Mouse (Mus musculus) kidney, embryonic 14.5 days (tissue): ENCODE data around the gene Sufu. TPM values are rescaled to one million over a fixed set of nuclear protein-coding genes. Genes with fewer than 3 reads are reported as not detected.
A peak's percentile ranks its signal among the peaks of the same experiment; 100 is the strongest.

Experiments
- ATAC-seq: fragments of 200-750 bp; cut with Nextera tagmentation; 2 replicates; pipeline ENCODE4 v1.8.0; 2017; ENCODE audit warnings: moderate number of reproducible peaks, mild to moderate bottlenecking, moderate TSS enrichment, moderate library complexity; ENCODE audit not compliant: low FRiP score, low TSS enrichment
- H3K27ac ChIP-seq: fragments of 300-500 bp; sonication (generic); 2 replicates; pipeline ENCODE4 v1.5.1; 2014; ENCODE audit warnings: low read depth, mild to moderate bottlenecking, low read length, moderate library complexity, mixed read lengths
- H3K27me3 ChIP-seq: fragments of 300-500 bp; sonication (generic); 2 replicates; pipeline ENCODE4 v1.6.1; 2014; ENCODE audit warnings: mild to moderate bottlenecking, low read length; ENCODE audit not compliant: control insufficient read depth, insufficient read depth
- H3K36me3 ChIP-seq: fragments of 300-500 bp; sonication (generic); 2 replicates; pipeline ENCODE4 v1.6.1; 2014; ENCODE audit warnings: low read length, mixed read lengths; ENCODE audit not compliant: control insufficient read depth, insufficient read depth
- H3K4me1 ChIP-seq: fragments of 300-500 bp; sonication (generic); 2 replicates; pipeline ENCODE4 v1.6.1; 2014; ENCODE audit warnings: low read length, mixed read lengths; ENCODE audit not compliant: control insufficient read depth, insufficient read depth
- H3K4me2 ChIP-seq: fragments of 300-500 bp; sonication (generic); replicated peaks from 2 replicates; pipeline ENCODE4 v1.6.1; 2014; ENCODE audit warnings: low read depth, mild to moderate bottlenecking, low read length
- H3K4me3 ChIP-seq: fragments of 300-500 bp; sonication (generic); 2 replicates; pipeline ENCODE4 v1.5.1; 2014; ENCODE audit warnings: mild to moderate bottlenecking, low read length
- H3K9ac ChIP-seq: fragments of 300-500 bp; sonication (generic); 2 replicates; pipeline ENCODE4 v1.6.1; 2014; ENCODE audit warnings: low read depth, mild to moderate bottlenecking, low read length, moderate library complexity
- H3K9me3 ChIP-seq: fragments of 300-500 bp; sonication (generic); 2 replicates; pipeline ENCODE4 v1.6.1; 2016; ENCODE audit warnings: low read length; ENCODE audit not compliant: control insufficient read depth
- WGBS: fragments of 180-500 bp; shearing (Covaris S2); extraction: QIAGEN DNeasy Blood & Tissue Kit; methylation state at CpG from one replicate; pipeline ENCODE4 v1.1.7; 2014; 5-methylcytosine and 5-hydroxymethylcytosine counted together
- polyA plus RNA-seq: library from polyadenylated mRNA; unstranded; fragments of >200 nt; fragmentation: Nextera tagmentation; extraction: Ambion mirVana; gene quantifications from 2 replicates; pipeline ENCODE4 v1.2.1, GENCODE M21; 2014

The Sufu gene
- polyA plus RNA-seq, 1 experiment from 2014 or later: 48.8 TPM

DNA sequence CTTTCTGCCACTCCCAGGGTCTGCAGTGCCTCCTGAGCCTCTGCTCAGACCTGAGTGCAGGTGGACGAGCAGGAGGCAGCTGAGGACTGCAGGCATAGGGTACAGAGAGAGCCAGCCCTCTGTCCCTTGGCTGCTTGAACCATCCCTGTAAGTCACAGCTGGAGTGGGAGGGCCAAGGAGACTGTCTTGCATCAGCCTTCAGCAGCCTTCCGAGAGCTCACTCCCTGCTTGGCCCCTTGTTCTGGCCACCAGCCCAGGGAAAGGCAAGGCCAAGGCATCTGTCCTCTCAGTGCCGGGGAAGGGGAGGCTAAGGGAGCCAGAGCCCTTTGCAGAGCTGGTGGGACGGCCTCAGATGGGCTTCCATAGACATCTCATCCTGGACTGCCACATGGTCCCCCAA is 81.5 kb downstream of the Sufu start:
- no peak for ATAC-seq
- Histone ChIP-seq H3K4me1 (peaks cover 57% of the 10 kb centered on the region), H3K27me3 (no peaks in the 10 kb centered on the region), H3K36me3 (peaks cover 36% of the 10 kb centered on the region), H3K27ac (peak overlapping the region; percentile 77; the same call in 1 of the 2 replicates), H3K9ac (no peak overlapping the region), H3K4me3 (no peak overlapping the region), H3K9me3 (no peaks in the 10 kb centered on the region; the same call in 1 of the 2 replicates), H3K4me2 (no peak overlapping the region)
- 75% methylated on average over 4 of the region's 4 CpGs for WGBS

GRCm38 (mm10) chr19:46478826-46479225 is 82.1 kb downstream of the Sufu start:
- Histone ChIP-seq H3K9ac (no peak overlapping the region), H3K9me3 (no peaks in the 10 kb centered on the region; the same call in 1 of the 2 replicates), H3K4me2 (0 out of 2 replicates have a peak overlapping the region, but pooled peaks have one; percentile 1), H3K36me3 (peaks cover 32% of the 10 kb centered on the region), H3K27ac (peak overlapping the region; percentile 77), H3K4me3 (no peak overlapping the region), H3K27me3 (no peaks in the 10 kb centered on the region), H3K4me1 (peaks cover 61% of the 10 kb centered on the region)
- ATAC-seq: peak; percentile 67
- WGBS: 30% methylated on average over 5 of the region's 5 CpGs

- H3K9ac ChIP-seq: no peak overlapping the region
- no peaks in the 10 kb centered on the region for H3K27me3 ChIP-seq
- 0 out of 2 replicates have a peak overlapping the region, but pooled peaks have one; percentile 1 for H3K4me2 ChIP-seq
- 53% methylated on average over 21 of the region's 21 CpGs for WGBS
- H3K4me3 ChIP-seq: no peak overlapping the region
- no peaks in the 10 kb centered on the region; the same call in 1 of the 2 replicates for H3K9me3 ChIP-seq
- no peak; the same call in 1 of the 2 replicates for ATAC-seq
- peaks cover 68% of the 10 kb centered on the region for H3K4me1 ChIP-seq
- H3K27ac ChIP-seq: peak overlapping the region; percentile 77
- peaks cover 26% of the 10 kb centered on the region for H3K36me3 ChIP-seq
Observed at GRCm38 (mm10) chr19:46479306-46480075, 82.8 kb downstream of the Sufu start.

GRCm38 (mm10) chr19:46480624-46481345 is 84.1 kb downstream of the Sufu start:
- ATAC-seq: no peak
- 65% methylated on average over 10 of the region's 10 CpGs for WGBS
- no peak overlapping the region for H3K9ac ChIP-seq
- peaks cover 18% of the 10 kb centered on the region for H3K36me3 ChIP-seq
- no peaks in the 10 kb centered on the region; the same call in 1 of the 2 replicates for H3K9me3 ChIP-seq
- H3K27ac ChIP-seq: no peak overlapping the region; the same call in 1 of the 2 replicates
- H3K4me1 ChIP-seq: peaks cover 78% of the 10 kb centered on the region
- no peaks in the 10 kb centered on the region for H3K27me3 ChIP-seq
- H3K4me3 ChIP-seq: no peak overlapping the region
- H3K4me2 ChIP-seq: no peak overlapping the region

DNA sequence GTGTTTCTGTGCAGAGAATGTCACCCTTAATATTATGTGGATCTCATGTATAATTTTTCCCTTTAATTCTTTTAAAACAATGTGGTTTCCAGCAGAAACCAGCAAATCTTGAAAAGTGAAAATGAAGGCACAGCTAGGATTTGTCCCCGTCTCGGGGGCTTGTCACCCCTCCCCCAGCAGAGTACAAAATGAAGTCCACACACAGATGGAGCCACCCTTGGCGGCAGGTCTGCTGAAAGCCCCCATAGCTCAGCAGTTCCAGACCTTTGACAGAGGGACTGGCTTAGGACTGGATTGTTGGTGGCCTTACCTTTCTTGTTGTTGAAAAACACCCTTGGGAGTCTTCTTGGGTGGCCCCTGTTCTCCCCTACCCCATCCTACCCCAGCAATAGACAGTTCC is 84.7 kb downstream of the Sufu start:
- H3K27ac ChIP-seq: peak overlapping the region; percentile 37; the same call in 1 of the 2 replicates
- no peaks in the 10 kb centered on the region; the same call in 1 of the 2 replicates for H3K9me3 ChIP-seq
- H3K4me2 ChIP-seq: no peak overlapping the region
- ATAC-seq: no peak
- no peaks in the 10 kb centered on the region for H3K27me3 ChIP-seq
- H3K36me3 ChIP-seq: peaks cover 21% of the 10 kb centered on the region
- H3K4me1 ChIP-seq: peaks cover 78% of the 10 kb centered on the region
- 33% methylated on average over 3 of the region's 3 CpGs for WGBS
- no peak overlapping the region for H3K9ac ChIP-seq
- H3K4me3 ChIP-seq: no peak overlapping the region

DNA sequence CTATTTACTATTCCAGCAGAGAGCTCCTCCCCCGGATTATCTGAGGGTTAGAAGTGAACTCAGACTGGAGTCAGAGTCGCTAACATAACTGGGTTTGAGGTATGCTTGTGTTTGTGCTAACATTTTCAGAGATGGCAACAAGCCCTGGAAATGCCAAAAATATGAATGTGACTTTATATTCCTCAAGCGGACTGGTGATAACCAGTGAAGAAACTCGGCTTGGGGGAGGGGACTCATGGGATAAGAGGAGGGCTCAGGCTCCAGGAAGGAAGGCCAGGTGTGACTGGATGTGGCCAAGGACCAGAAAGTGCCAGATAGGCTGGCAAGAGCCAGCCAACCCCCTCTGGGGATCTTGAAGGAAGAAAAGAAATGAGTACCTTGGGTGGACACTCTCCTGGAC is 85.1 kb downstream of the Sufu start:
- ATAC-seq: no peak

GRCm38 (mm10) chr19:46482896-46483516 is 86.3 kb downstream of the Sufu start:
- no peak overlapping the region for H3K9ac ChIP-seq
- H3K4me1 ChIP-seq: peaks cover 67% of the 10 kb centered on the region
- no peak for ATAC-seq
- H3K4me2 ChIP-seq: no peak overlapping the region; the same call in 1 of the 2 replicates
- H3K36me3 ChIP-seq: peaks cover 21% of the 10 kb centered on the region
- 14% methylated on average over 16 of the region's 17 CpGs for WGBS
- H3K9me3 ChIP-seq: no peaks in the 10 kb centered on the region; the same call in 1 of the 2 replicates
- H3K4me3 ChIP-seq: no peak overlapping the region
- H3K27me3 ChIP-seq: no peaks in the 10 kb centered on the region
- peak overlapping the region; percentile 61 for H3K27ac ChIP-seq

More for the DNA sequence above, 85.1 kb downstream of the Sufu start:
- Histone ChIP-seq H3K27ac (peak overlapping the region; percentile 37; the same call in 1 of the 2 replicates), H3K27me3 (no peaks in the 10 kb centered on the region), H3K4me3 (no peak overlapping the region), H3K36me3 (peaks cover 21% of the 10 kb centered on the region), H3K9me3 (no peaks in the 10 kb centered on the region; the same call in 1 of the 2 replicates), H3K4me1 (peaks cover 79% of the 10 kb centered on the region), H3K4me2 (no peak overlapping the region), H3K9ac (no peak overlapping the region)
- 21% methylated on average over 4 of the region's 4 CpGs for WGBS

DNA sequence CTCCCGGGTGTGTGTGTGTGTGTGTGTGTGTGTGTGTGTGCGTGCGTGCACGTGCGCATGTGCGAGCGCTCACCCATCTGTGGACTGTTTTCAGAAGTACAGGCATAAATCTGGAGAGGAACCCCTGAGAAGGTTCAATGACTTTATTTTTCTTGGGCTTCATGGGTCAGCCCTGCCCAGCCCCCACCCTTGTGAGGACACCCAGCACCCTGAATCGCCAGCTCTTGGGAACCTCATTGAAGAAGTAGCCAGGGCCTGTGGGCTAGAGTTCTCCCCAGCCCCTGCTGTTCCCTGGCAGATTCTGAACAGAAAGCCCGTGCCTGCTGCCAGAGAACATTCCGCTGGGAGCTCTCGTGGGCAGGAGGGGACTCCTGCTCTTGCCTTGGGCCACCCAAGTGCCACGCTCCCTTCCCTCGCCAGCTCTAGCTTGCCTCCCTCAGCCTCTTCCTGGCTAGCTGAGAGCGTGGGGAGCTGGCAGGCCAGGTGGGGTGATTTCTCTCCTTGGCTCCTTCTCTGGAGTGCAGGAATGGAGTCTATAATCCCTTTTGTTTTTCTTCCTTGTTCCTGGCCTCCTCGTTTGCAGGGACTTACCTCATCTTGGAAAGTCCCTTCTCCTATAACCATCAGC is 87.1 kb downstream of the Sufu start:
- Histone ChIP-seq H3K4me2 (peak overlapping the region; percentile 8; the same call in 1 of the 2 replicates), H3K9ac (peak overlapping the region; percentile 12; the same call in 1 of the 2 replicates), H3K4me3 (no peak overlapping the region), H3K36me3 (peaks cover 17% of the 10 kb centered on the region), H3K27me3 (no peaks in the 10 kb centered on the region), H3K27ac (peak overlapping the region; percentile 67), H3K4me1 (peaks cover 60% of the 10 kb centered on the region), H3K9me3 (no peaks in the 10 kb centered on the region)
- 39% methylated on average over 15 of the region's 15 CpGs for WGBS
- no peak for ATAC-seq
